Mouse (Mus musculus) liver, embryonic 12.5 days (tissue): ENCODE results near the gene Pafah2. TPM values are rescaled to one million over a fixed set of nuclear protein-coding genes. Genes with fewer than 3 reads are reported as not detected.

Experiments used
- ATAC-seq: fragments of 200-750 bp; cut with Nextera tagmentation; 2 replicates; pipeline ENCODE4 v1.8.0; 2017; ENCODE audit warnings: moderate number of reproducible peaks, mild to moderate bottlenecking, moderate library complexity
- H3K27ac ChIP-seq: fragments of 300-500 bp; sonication (generic); 2 replicates; pipeline ENCODE4 v1.5.1; 2016; ENCODE audit warnings: mild to moderate bottlenecking
- H3K27me3 ChIP-seq: fragments of 300-500 bp; sonication (generic); replicated peaks from 2 replicates; pipeline ENCODE4 v1.6.1; 2016; ENCODE audit warnings: mild to moderate bottlenecking, moderate library complexity
- H3K36me3 ChIP-seq: fragments of 300-500 bp; sonication (generic); 2 replicates; pipeline ENCODE4 v1.6.1; 2016; ENCODE audit warnings: mild to moderate bottlenecking, moderate library complexity
- H3K4me1 ChIP-seq: fragments of 300-500 bp; sonication (generic); 2 replicates; pipeline ENCODE4 v1.6.1; 2016
- H3K4me2 ChIP-seq: fragments of 300-500 bp; sonication (generic); 2 replicates; pipeline ENCODE4 v1.6.1; 2016; ENCODE audit warnings: mild to moderate bottlenecking, moderate library complexity
- H3K4me3 ChIP-seq: fragments of 300-500 bp; sonication (generic); 2 replicates; pipeline ENCODE4 v1.5.1; 2016; ENCODE audit warnings: mild to moderate bottlenecking, moderate library complexity
- H3K9ac ChIP-seq: fragments of 300-500 bp; sonication (generic); 2 replicates; pipeline ENCODE4 v1.6.1; 2016; ENCODE audit warnings: mild to moderate bottlenecking, moderate library complexity
- H3K9me3 ChIP-seq: fragments of 300-500 bp; sonication (generic); replicated peaks from 2 replicates; pipeline ENCODE4 v1.6.1; 2016; ENCODE audit warnings: mild to moderate bottlenecking, moderate library complexity
- WGBS: fragments of 180-500 bp; shearing (Covaris S2); methylation state at CpG from one replicate; pipeline ENCODE4 v1.1.7; 2016; ENCODE audit not compliant: insufficient replicate concordance; 5-methylcytosine and 5-hydroxymethylcytosine counted together
- microRNA-seq: library from miRNA; unstranded; fragments of <30 nt; microRNA quantifications from one replicate; pipeline ENCODE4, GENCODE M21; 2017
- polyA plus RNA-seq: library from polyadenylated mRNA; unstranded; fragments of >200 nt; fragmentation: Nextera tagmentation; extraction: Ambion mirVana; gene quantifications from 2 replicates; pipeline ENCODE4 v1.2.1, GENCODE M21; 2016

Pafah2 gene
- polyA plus RNA-seq, 1 experiment from 2014 or later = 4.7 TPM

DNA sequence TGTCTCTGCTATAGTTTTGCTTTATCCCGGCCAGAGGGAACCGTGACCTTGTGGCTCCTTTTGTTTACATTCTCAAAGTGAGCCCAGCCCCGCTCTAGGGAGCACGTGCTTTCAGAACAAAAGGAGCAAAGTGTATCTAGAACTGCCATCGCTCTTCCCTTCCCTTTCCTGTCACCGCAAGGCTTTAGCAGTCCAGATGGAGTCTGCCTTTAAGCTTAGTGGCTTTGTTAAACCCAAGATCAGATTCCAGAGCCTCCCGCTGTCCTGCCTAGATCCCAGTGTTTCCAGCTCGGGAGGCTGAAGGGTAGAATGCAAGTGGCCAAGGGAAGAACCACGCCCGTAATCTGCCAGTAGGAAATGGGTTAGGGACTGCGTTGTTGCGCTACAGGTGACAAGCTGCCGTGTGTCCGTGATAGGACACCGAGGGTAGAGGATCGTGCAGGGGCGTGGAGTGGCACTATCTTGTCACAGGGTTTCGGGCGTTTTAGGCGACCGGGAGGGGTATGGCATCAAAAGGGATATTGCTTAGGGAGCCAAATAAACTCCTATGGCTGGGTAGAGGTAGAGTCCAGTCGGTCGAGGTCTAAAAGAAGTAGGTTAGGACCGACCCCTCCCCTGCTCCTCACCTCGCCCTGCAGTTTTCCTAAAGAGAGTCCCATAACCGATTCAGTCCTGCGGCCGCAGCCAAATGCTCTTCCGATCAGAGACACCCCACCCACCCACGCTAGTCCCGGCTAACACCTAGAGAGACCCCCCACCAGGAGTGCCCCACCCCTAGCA, 71.5 kb downstream of the Pafah2 start:
- H3K4me1 ChIP-seq = peaks cover 56% of the 10 kb centered on the region
- peak overlapping the region; percentile 98 for H3K9ac ChIP-seq
- under 1% methylated on average over 31 of the region's 31 CpGs for WGBS
- peak overlapping the region; percentile 99 for H3K4me2 ChIP-seq
- H3K36me3 ChIP-seq = peaks cover 27% of the 10 kb centered on the region
- peak; percentile 47 for ATAC-seq
- peaks cover 10% of the 10 kb centered on the region; the same call in 1 of the 2 replicates for H3K27me3 ChIP-seq
- peak overlapping the region; percentile 97 for H3K27ac ChIP-seq
- H3K4me3 ChIP-seq = peak overlapping the region; percentile 94
- no peaks in the 10 kb centered on the region for H3K9me3 ChIP-seq

DNA sequence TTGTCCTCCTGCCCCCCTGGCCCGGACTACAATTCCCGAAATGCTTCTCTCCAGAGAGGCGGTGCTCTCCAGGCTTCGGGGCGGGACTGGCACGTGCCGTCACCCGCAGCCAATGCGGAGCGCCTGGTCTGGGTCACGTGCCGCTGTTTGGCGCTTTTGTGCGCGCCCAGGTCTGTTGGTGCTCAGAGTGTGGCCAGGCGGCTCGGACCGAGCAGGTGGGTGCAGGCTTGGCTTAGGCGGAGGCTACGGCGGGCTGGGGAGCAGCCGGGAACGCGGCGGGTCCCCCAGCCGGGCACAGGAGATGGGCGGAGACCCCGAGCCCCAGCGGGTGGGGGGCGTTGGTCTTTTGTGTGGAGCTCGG, 72.1 kb downstream of the Pafah2 start, which contains the start of gene Stmn1:
TSS of gene Stmn1 (plus strand) at position 106 of the 361 bp plus-strand sequence.
- WGBS = under 1% methylated on average over 30 of the region's 31 CpGs
- peaks cover 56% of the 10 kb centered on the region for H3K4me1 ChIP-seq
- H3K36me3 ChIP-seq = peaks cover 33% of the 10 kb centered on the region

DNA sequence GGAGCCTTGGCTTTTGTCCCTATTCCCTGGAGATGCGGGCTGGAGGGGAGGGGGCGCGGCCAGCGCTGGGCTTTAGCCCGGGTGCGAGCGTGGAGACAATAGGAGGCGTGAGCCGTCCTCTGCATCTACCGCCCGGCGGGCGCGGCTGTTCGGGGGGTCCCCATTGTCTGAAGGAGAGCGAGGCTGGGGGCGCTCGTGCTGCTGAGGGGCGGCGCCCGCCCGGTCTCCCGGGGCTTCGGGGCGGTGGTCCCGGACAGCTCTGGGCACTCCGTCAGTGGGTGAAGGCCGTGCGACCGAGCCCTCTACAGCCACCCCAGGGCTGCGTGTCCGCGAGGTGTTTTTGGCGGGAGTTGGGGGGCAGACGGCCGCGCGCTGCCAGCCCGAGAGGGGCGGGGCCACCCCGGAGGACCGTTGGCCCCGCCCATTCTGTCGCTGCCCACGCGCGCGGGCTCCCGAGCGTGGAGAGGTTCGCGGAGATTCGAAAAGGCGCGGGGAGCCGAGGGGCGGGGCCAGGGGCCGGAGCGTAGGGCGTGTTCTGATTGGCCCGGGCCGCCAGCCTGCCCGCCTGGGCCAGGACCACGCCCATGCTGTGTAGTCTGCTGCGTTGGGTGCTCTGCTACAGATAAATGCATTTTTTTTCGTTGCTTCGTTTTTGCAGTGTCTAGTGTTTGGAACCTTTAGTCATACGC, 72.6 kb downstream of the Pafah2 start:
- under 1% methylated on average over 67 of the region's 68 CpGs for WGBS
- Histone ChIP-seq H3K4me2 (peak overlapping the region; percentile 99), H3K9me3 (no peaks in the 10 kb centered on the region), H3K27me3 (peaks cover 10% of the 10 kb centered on the region; the same call in 1 of the 2 replicates), H3K36me3 (peaks cover 35% of the 10 kb centered on the region), H3K4me1 (peaks cover 55% of the 10 kb centered on the region), H3K4me3 (peak overlapping the region; percentile 94), H3K27ac (peak overlapping the region; percentile 97), H3K9ac (peak overlapping the region; percentile 98)
- peak; percentile 83 for ATAC-seq

More for the DNA sequence above, 72.1 kb downstream of the Pafah2 start, which contains the start of gene Stmn1:
- Histone ChIP-seq H3K27me3 (peaks cover 10% of the 10 kb centered on the region; the same call in 1 of the 2 replicates), H3K4me3 (peak within 1 kb of the TSS; percentile 94), H3K27ac (peak within 1 kb of the TSS; percentile 97), H3K9ac (peak within 1 kb of the TSS; percentile 98), H3K4me2 (peak within 1 kb of the TSS; percentile 99), H3K9me3 (no peaks in the 10 kb centered on the region)
- ATAC-seq = peak; percentile 92

DNA sequence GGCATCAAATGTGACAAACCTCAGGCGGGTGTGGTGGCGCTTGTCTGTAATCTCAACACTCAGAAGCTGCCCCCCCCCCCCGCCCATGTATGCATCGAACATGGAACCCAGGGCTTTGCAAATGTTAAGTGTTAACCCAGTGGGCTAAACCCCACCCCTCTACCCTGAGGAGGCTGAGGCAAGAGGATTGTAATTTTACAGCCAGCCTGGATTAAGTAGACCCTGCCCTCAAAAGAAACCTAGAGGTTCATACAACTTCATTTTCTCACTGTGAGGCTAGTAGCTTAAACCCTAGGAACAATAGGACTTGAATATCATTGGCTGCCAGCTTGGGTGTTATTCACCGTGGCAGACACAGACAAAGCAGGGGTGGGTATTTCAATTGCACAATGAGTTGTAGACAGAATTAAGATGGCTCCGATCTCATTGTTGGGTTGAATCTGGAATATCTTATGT, 73.2 kb downstream of the Pafah2 start:
- Histone ChIP-seq H3K36me3 (peaks cover 41% of the 10 kb centered on the region), H3K4me2 (peak overlapping the region; percentile 99), H3K4me3 (peak overlapping the region; percentile 94), H3K9ac (peak overlapping the region; percentile 98), H3K27ac (peak overlapping the region; percentile 97), H3K9me3 (no peaks in the 10 kb centered on the region), H3K4me1 (peaks cover 49% of the 10 kb centered on the region), H3K27me3 (peaks cover 10% of the 10 kb centered on the region; the same call in 1 of the 2 replicates)
- WGBS = 22% methylated on average over 6 of the region's 6 CpGs
- ATAC-seq = peak; percentile 25

DNA sequence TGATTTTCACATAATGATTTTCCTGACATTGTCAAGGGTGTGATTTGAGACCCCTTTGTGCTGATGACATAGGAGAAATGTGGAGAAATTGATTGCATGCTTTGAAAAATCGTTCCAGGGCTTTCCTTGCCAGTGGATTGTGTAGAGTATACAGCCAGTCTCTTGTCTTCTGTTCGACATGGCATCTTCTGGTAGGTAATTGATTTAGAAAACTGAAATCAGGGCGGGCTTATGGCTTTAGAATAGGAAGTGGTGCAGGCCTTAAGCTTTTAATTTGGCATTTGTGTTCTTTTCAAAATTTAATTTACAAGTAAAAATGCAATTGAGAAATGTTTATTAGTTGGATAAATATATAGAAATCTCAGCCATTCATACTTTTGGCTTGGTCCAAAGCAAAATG, 73.9 kb downstream of the Pafah2 start:
- Histone ChIP-seq H3K4me3 (peak overlapping the region; percentile 94), H3K4me2 (peak overlapping the region; percentile 99), H3K27me3 (peaks cover 10% of the 10 kb centered on the region; the same call in 1 of the 2 replicates), H3K4me1 (peaks cover 43% of the 10 kb centered on the region), H3K9ac (peak overlapping the region; percentile 98; the same call in 1 of the 2 replicates), H3K36me3 (peaks cover 47% of the 10 kb centered on the region), H3K9me3 (no peaks in the 10 kb centered on the region), H3K27ac (no peak overlapping the region)
- WGBS = 75% methylated on average over 3 of the region's 3 CpGs
- no peak for ATAC-seq

DNA sequence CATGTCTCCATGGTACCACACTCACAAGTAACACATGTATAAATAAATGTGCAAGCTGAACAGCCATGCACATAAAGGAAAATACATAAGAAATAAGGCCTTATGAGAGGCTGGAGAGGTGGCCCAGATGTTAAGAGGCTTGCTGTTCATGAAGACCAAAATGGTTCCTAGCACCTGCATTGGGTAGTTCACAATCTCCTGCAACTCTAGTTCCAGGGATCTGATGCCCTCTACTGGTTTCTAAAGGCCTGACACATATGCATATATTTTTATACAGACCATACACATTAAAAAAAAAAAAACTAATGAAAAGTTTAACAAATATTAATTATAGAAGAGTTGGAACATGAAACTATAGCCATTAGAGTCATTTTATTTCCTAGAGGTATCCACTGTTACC, 75.3 kb downstream of the Pafah2 start:
- H3K9ac ChIP-seq = no peak overlapping the region
- no peaks in the 10 kb centered on the region for H3K9me3 ChIP-seq
- peaks cover 35% of the 10 kb centered on the region for H3K4me1 ChIP-seq
- H3K36me3 ChIP-seq = peaks cover 62% of the 10 kb centered on the region
- H3K4me3 ChIP-seq = no peak overlapping the region
- H3K27me3 ChIP-seq = 0 out of 2 replicates have a peak, but pooled peaks cover 4% of the 10 kb centered on the region
- no peak for ATAC-seq
- no peak overlapping the region for H3K4me2 ChIP-seq
- H3K27ac ChIP-seq = no peak overlapping the region

DNA sequence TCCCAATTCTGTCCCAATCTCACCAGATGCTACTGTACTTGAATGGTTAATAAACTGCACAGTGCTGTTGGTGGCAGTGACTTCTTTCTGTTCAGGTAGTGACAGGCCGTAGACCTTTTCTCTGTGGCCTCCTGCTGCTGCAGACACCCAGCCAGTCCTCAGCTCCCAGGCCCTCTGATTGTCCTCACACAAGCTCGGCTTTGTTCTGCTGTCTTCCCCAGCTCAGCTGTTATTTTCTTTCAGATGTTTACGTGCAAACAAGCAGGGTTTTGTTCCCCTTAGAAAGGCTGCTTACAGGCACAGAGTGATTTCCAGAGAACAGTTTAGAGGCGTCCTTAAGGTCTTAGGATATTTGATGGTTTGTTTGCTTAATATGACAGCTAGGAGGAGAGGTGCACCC, 77.6 kb downstream of the Pafah2 start:
- no peak overlapping the region for H3K4me2 ChIP-seq
- no peaks in the 10 kb centered on the region for H3K27me3 ChIP-seq
- H3K4me1 ChIP-seq = peaks cover 25% of the 10 kb centered on the region
- H3K4me3 ChIP-seq = no peak overlapping the region
- no peak overlapping the region for H3K9ac ChIP-seq
- H3K36me3 ChIP-seq = peaks cover 65% of the 10 kb centered on the region
- no peak overlapping the region for H3K27ac ChIP-seq
- WGBS = 80% methylated on average over 4 of the region's 4 CpGs
- H3K9me3 ChIP-seq = no peaks in the 10 kb centered on the region
- ATAC-seq = no peak

DNA sequence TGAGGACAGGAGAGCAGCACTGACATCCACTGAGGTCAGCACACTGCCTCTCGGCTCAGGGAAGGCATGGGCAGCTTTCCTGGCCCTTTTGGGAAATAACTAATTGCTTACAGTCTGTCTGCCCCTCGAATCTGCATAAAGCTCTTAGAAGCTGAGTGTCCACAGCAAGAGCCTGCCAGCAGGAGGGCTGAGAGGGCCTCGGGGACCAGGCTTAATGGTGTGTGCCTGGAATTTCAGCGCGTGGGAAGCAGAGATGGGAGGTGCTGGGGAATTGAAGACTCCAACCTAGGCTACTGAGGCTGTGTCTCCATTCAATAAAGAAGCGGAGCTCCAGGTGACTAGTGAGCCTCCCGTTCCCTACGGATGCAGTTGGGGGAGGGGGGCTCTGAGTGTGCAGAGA, 78.1 kb downstream of the Pafah2 start:
- Histone ChIP-seq H3K4me3 (no peak overlapping the region), H3K27me3 (no peaks in the 10 kb centered on the region), H3K9me3 (no peaks in the 10 kb centered on the region), H3K4me1 (peaks cover 23% of the 10 kb centered on the region), H3K9ac (no peak overlapping the region), H3K4me2 (no peak overlapping the region), H3K36me3 (peaks cover 65% of the 10 kb centered on the region), H3K27ac (no peak overlapping the region)
- no peak for ATAC-seq
- 80% methylated on average over 8 of the region's 8 CpGs for WGBS

DNA sequence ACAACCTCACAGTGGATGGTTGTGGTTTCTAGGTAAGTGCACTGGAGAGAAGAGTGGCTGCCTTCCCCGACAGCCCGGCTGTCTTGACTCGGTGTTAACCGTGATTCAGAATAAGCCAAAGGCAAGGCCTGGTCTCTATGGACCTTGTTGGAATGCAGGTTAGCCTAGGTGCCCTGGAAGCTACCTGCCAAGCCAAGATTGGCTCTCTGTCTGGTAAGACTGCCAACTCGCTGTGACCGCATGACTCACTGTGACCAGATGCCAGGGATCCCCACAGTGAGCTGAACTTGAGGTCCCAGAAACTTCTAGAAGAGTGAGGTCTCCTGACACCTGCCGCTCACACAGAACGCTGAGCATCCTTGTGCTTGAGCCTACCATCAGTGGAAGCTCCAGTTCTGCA, 80.8 kb downstream of the Pafah2 start:
- 0 out of 2 replicates have a peak overlapping the region, but pooled peaks have one; percentile 20 for H3K27ac ChIP-seq
- H3K4me2 ChIP-seq = no peak overlapping the region
- peaks cover 6% of the 10 kb centered on the region; the same call in 1 of the 2 replicates for H3K4me1 ChIP-seq
- peaks cover 7% of the 10 kb centered on the region; the same call in 1 of the 2 replicates for H3K27me3 ChIP-seq
- no peak for ATAC-seq
- H3K36me3 ChIP-seq = peaks cover 46% of the 10 kb centered on the region
- WGBS = 87% methylated on average over 8 of the region's 8 CpGs
- H3K9ac ChIP-seq = no peak overlapping the region
- no peak overlapping the region for H3K4me3 ChIP-seq
- no peaks in the 10 kb centered on the region for H3K9me3 ChIP-seq

Small RNA genes lying within 50 kb of the gene (microRNA-seq; reads per million reads assigned to microRNA genes)
- 7.0 reads per million, percentile 15 among the genes with 10 or more reads in this experiment for gene Gm23634

Other genes starting within 250 kb of the Pafah2 start
- gene Cep85, start 209.2 kb upstream of the Pafah2 start, polyA plus RNA-seq = 37.5 and 38.0 TPM in 2 replicates
- gene Gm7534, start 193.3 kb upstream of the Pafah2 start, polyA plus RNA-seq = not detected in 2 replicates
- not detected in 2 replicates for gene Catsper4, start 168.9 kb upstream of the Pafah2 start, polyA plus RNA-seq
- 0.19 TPM in 1 of 2 replicates, not detected in the other for gene Cnksr1, start 157.9 kb upstream of the Pafah2 start, polyA plus RNA-seq
- 0.30 and 0.48 TPM in 2 replicates for gene E130218I03Rik, start 152.7 kb upstream of the Pafah2 start, polyA plus RNA-seq
- 15.7 and 16.5 TPM in 2 replicates for gene Zfp593, start 150.7 kb upstream of the Pafah2 start, polyA plus RNA-seq
- not detected in 2 replicates for gene Gm30191, start 149.4 kb upstream of the Pafah2 start, polyA plus RNA-seq
- 1.5 and 1.8 TPM in 2 replicates for gene Grrp1, start 142.2 kb upstream of the Pafah2 start, polyA plus RNA-seq
- 14.9 and 16.4 TPM in 2 replicates for gene Pdik1l, start 108.4 kb upstream of the Pafah2 start, polyA plus RNA-seq
- gene Trim63, start 81.2 kb upstream of the Pafah2 start, polyA plus RNA-seq = 0.20 and 0.23 TPM in 2 replicates
- not detected in 2 replicates for gene Slc30a2, start 53.1 kb upstream of the Pafah2 start, polyA plus RNA-seq
- gene Extl1, start 12.5 kb upstream of the Pafah2 start, polyA plus RNA-seq = 0.25 and 0.36 TPM in 2 replicates
- gene Stmn1, start 72.0 kb downstream of the Pafah2 start, polyA plus RNA-seq = 558 and 570 TPM in 2 replicates
- gene Paqr7, start 100.4 kb downstream of the Pafah2 start, polyA plus RNA-seq = 6.5 and 7.2 TPM in 2 replicates
- 26.9 and 27.6 TPM in 2 replicates for gene Aunip, start 114.7 kb downstream of the Pafah2 start, polyA plus RNA-seq
- gene Mtfr1l, start 139.1 kb downstream of the Pafah2 start, polyA plus RNA-seq = 69.3 and 72.1 TPM in 2 replicates
- gene Selenon, start 155.8 kb downstream of the Pafah2 start, polyA plus RNA-seq = 12.5 and 14.1 TPM in 2 replicates